Mouse (Mus musculus) heart, adult 2 months (tissue): ENCODE data around the gene Pum2.

Source experiments
- EP300 ChIP-seq: fragments of 200-500 bp; IDR thresholded peaks from 2 replicates; pipeline ENCODE4 v1.6.1; 2011; ENCODE audit warnings: low read depth, low read length, control low read depth; ENCODE audit not compliant: insufficient read depth
- POLR2A ChIP-seq: fragments of 200-500 bp; IDR thresholded peaks from 2 replicates; pipeline ENCODE4 v1.6.1; 2011; ENCODE audit warnings: mild to moderate bottlenecking, low read depth, low read length, control low read depth; ENCODE audit not compliant: insufficient read depth

DNA sequence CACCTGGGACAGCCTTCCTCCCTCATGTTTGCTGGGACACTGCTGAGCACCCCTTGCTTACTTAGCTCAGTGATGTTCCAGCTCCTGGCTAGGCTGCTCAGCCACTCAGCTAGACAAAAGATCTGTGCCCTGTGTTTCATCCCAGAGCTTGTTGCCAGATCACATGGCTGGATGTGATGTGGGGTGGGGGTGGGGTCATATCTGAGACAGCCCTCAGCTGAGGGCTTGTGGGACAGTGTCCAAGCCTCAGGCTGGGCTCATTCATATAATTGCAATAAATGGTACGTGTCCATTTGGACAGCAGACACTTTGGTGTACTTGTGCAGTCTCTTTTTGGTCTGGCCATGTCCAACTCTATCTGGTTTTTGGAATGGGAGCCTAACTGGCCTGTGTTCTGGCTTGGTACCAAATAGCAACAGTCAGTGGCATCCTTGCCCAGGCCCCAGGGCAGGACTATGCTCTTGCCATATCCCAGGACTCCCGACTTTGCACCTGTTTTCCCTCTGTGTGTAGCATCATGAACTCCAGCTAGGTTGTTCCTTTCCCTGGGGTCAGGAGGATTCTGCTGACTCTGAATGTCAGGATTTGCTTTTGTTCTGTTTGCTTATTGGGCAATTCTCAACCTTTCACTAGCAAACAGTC lies 119.6 kb downstream of the Pum2 start:
- TF ChIP-seq EP300: no peak
- TF ChIP-seq POLR2A: no peak
